Mouse (Mus musculus) myocyte (in vitro differentiated cells): ENCODE data around the gene Stxbp3. TPM values are rescaled to one million over a fixed set of nuclear protein-coding genes. Genes with fewer than 3 reads are reported as not detected.
A peak's percentile ranks its signal among the peaks of the same experiment; 100 is the strongest.

Experiments
- H3K27me3 ChIP-seq: one replicate; pipeline ENCODE4 v1.6.1; 2011; ENCODE audit not compliant: control insufficient read depth, insufficient read depth, insufficient read length
- H3K36me3 ChIP-seq: one replicate; pipeline ENCODE4 v1.6.1; 2011; ENCODE audit not compliant: control insufficient read depth, insufficient read depth
- H3K4me2 ChIP-seq: one replicate; pipeline ENCODE4 v1.6.1; 2011; ENCODE audit warnings: low read depth, control low read depth
- H3K4me3 ChIP-seq: one replicate; pipeline ENCODE4 v1.5.1; 2011; ENCODE audit warnings: mild to moderate bottlenecking, control low read depth, moderate library complexity
- H3K79me2 ChIP-seq: one replicate; pipeline ENCODE4 v1.6.1; 2011; ENCODE audit not compliant: control insufficient read depth, insufficient read depth
- H3ac ChIP-seq: one replicate; pipeline ENCODE4 v1.6.1; 2011; ENCODE audit not compliant: control insufficient read depth, insufficient read length
- CEBPB ChIP-seq: IDR thresholded peaks from 2 replicates; pipeline ENCODE4 v1.6.1; 2011; ENCODE audit warnings: mild to moderate bottlenecking, moderate library complexity; ENCODE audit not compliant: poor library complexity, insufficient read depth, severe bottlenecking
- E2F4 ChIP-seq: IDR thresholded peaks from one replicate; pipeline ENCODE4 v1.6.1; 2011; ENCODE audit warnings: mild to moderate bottlenecking, control low read depth, moderate library complexity; ENCODE audit not compliant: insufficient read depth
- MAX ChIP-seq: IDR thresholded peaks from one replicate; pipeline ENCODE4 v1.6.1; 2011; ENCODE audit warnings: low read depth, mild to moderate bottlenecking, control low read depth
- MYOD1 ChIP-seq, 3 experiments: IDR thresholded peaks; one replicate each; pipeline ENCODE4 v1.6.1; 2011; ENCODE audit warnings: control low read depth in 2 of 3, low read depth in 2 of 3, mild to moderate bottlenecking in 2 of 3, moderate library complexity in 1 of 3; ENCODE audit not compliant: insufficient read length in 2 of 3, control insufficient read depth in 1 of 3
- MYOG ChIP-seq, 3 experiments: IDR thresholded peaks; one replicate each; pipeline ENCODE4 v1.6.1; 2011; ENCODE audit warnings: control low read depth in 2 of 3, low read depth in 2 of 3, mild to moderate bottlenecking in 2 of 3; ENCODE audit not compliant: insufficient read length in 2 of 3, control insufficient read depth in 1 of 3, insufficient read depth in 1 of 3
- POLR2A ChIP-seq: IDR thresholded peaks from one replicate; pipeline ENCODE4 v1.6.1; 2011; ENCODE audit warnings: low read depth, mild to moderate bottlenecking, control low read depth, moderate library complexity; ENCODE audit not compliant: insufficient read length
- POLR2AphosphoS2 ChIP-seq: IDR thresholded peaks from one replicate; pipeline ENCODE4 v1.6.1; 2011; ENCODE audit warnings: low read depth, control low read depth; ENCODE audit not compliant: insufficient read length
- REST ChIP-seq: IDR thresholded peaks from one replicate; pipeline ENCODE4 v1.6.1; 2011; ENCODE audit warnings: mild to moderate bottlenecking, control low read depth, moderate library complexity; ENCODE audit not compliant: insufficient read depth, insufficient read length
- SRF ChIP-seq: IDR thresholded peaks from one replicate; pipeline ENCODE4 v1.6.1; 2011; ENCODE audit warnings: low read depth; ENCODE audit not compliant: control insufficient read depth, insufficient read length
- TCF12 ChIP-seq: IDR thresholded peaks from one replicate; pipeline ENCODE4 v1.6.1; 2011; ENCODE audit warnings: mild to moderate bottlenecking, control low read depth; ENCODE audit not compliant: poor library complexity, insufficient read depth, severe bottlenecking
- TCF3 ChIP-seq: IDR thresholded peaks from one replicate; pipeline ENCODE4 v1.6.1; 2011; ENCODE audit warnings: low read depth, control low read depth; ENCODE audit not compliant: insufficient read length
- USF1 ChIP-seq: IDR thresholded peaks from one replicate; pipeline ENCODE4 v1.6.1; 2011; ENCODE audit warnings: low read depth, mild to moderate bottlenecking, control low read depth, moderate library complexity
- polyA plus RNA-seq: library from polyadenylated mRNA; unstranded; fragments of >200 nt; fragmentation: generic; extraction: Trizol; gene quantifications from one replicate; pipeline ENCODE4 v1.2.1, GENCODE M21; 2012; ENCODE audit warnings: missing spikeins

The Stxbp3 gene
- polyA plus RNA-seq, 1 experiment = 11.9 TPM

DNA sequence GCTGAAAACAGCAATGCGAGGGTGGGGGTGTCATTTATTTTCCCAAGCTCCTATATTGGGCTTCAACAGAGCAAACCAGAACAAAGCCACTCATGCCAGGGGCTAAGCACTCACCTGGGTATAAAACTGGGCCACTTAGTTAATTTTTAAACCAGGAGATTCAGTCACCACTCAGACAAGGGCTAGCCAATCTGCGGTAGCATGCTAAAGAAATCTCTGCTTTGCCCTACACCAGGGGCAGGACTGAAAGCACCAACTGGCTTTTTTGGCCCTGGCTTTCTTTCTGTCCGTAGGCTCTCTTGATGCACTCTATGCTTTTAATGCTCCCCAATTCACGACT lies 51.9 kb downstream of the Stxbp3 start:
- no peaks in the 10 kb centered on the region for H3K27me3 ChIP-seq
- no peak overlapping the region for H3ac ChIP-seq
- no peak overlapping the region for H3K4me3 ChIP-seq
- TF ChIP-seq SRF = no peak
- TF ChIP-seq MYOG (IDR thresholded peaks at IDR 0.05; ENCODE audit: control insufficient read depth in 1 of 3, insufficient read depth in 1 of 3, insufficient read length in 2 of 3, low read depth in 2 of 3) = no peak
- TF ChIP-seq TCF12 = no peak
- TF ChIP-seq E2F4 = no peak
- TF ChIP-seq TCF3 = no peak
- no peak for TF ChIP-seq MYOD1 (IDR thresholded peaks at IDR 0.05; ENCODE audit: control insufficient read depth in 1 of 3, insufficient read length in 2 of 3, low read depth in 2 of 3)
- H3K4me2 ChIP-seq = no peak overlapping the region
- H3K79me2 ChIP-seq = no peaks in the 10 kb centered on the region
- H3K36me3 ChIP-seq = peaks cover 13% of the 10 kb centered on the region

- TF ChIP-seq E2F4 (no peak), USF1 (no peak), SRF (no peak), CEBPB (no peak), POLR2AphosphoS2 (peak; percentile 19), TCF3 (no peak)
- H3K36me3 ChIP-seq = peaks cover 10% of the 10 kb centered on the region
- H3K4me2 ChIP-seq = no peak overlapping the region
- no peaks in the 10 kb centered on the region for H3K27me3 ChIP-seq
- no peaks in the 10 kb centered on the region for H3K79me2 ChIP-seq
- no peak overlapping the region for H3ac ChIP-seq
- no peak overlapping the region for H3K4me3 ChIP-seq
Observed at GRCm38 (mm10) chr3:108787754-108788454, 52.4 kb downstream of the Stxbp3 start.

DNA sequence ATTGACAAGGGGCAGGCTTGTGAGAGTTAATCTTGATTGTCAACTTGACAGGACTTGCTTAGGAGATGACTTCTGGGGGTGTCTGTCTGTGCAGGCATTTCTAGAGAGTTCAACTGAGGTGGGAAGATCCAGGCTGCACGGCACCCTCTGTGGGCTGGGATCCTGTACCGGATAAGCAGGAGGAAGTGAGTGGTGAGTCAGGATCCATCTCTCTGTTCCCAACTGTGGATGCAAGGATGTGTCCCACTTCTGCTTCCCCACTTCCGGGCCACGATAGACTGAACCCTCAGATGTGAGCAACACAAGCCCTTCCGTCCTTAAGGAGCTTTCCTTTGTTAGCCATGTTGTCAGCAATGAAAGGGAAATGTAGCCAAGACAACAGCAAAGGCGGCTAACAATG lies 53.8 kb downstream of the Stxbp3 start:
- no peak overlapping the region for H3K4me3 ChIP-seq
- TF ChIP-seq REST = no peak
- no peak for TF ChIP-seq TCF3
- TF ChIP-seq MAX = no peak
- no peak for TF ChIP-seq MYOD1 (IDR thresholded peaks at IDR 0.05; ENCODE audit: control insufficient read depth in 1 of 3, insufficient read length in 2 of 3, low read depth in 2 of 3)
- no peak for TF ChIP-seq E2F4
- TF ChIP-seq POLR2A = no peak
- no peak for TF ChIP-seq USF1
- no peak for TF ChIP-seq SRF
- TF ChIP-seq TCF12 = no peak
- TF ChIP-seq CEBPB = no peak
- no peak for TF ChIP-seq POLR2AphosphoS2
- TF ChIP-seq MYOG (IDR thresholded peaks at IDR 0.05; ENCODE audit: control insufficient read depth in 1 of 3, insufficient read depth in 1 of 3, insufficient read length in 2 of 3, low read depth in 2 of 3) = no peak

DNA sequence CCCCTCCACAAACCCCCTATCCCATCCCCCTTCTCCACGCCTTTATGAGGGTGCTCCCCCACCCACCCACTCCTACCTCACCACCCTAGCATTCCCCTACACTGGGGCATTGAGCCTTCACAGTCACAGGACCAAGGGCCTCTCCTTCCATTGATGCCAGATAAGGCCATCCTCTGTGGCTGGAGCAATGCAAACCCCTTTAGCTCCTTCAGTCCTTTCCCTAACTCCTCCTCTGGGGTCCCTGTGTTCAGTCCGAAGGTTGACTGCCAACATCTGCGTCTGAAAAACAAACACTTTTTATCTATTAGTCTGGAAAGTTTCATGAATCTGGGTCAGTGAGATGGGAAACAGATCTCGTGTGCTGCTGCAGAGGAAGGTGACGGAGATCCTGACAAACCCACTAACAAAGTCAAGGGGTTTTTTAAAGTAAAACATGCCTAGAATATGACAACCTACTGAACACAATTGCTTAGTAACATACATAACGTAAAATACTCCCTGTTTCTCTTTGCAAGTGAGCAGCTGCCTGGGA lies 57.9 kb downstream of the Stxbp3 start:
- H3K79me2 ChIP-seq = no peaks in the 10 kb centered on the region
- H3K36me3 ChIP-seq = no peaks in the 10 kb centered on the region
- H3K4me2 ChIP-seq = no peak overlapping the region
- no peak overlapping the region for H3ac ChIP-seq
- H3K4me3 ChIP-seq = no peak overlapping the region
- no peak for TF ChIP-seq USF1
- no peak for TF ChIP-seq TCF3
- TF ChIP-seq SRF = no peak
- TF ChIP-seq MYOG (IDR thresholded peaks at IDR 0.05; ENCODE audit: control insufficient read depth in 1 of 3, insufficient read depth in 1 of 3, insufficient read length in 2 of 3, low read depth in 2 of 3) = no peak
- TF ChIP-seq TCF12 = no peak
- no peak for TF ChIP-seq POLR2AphosphoS2
- TF ChIP-seq REST = no peak
- no peak for TF ChIP-seq MAX
- TF ChIP-seq POLR2A = no peak
- TF ChIP-seq CEBPB = no peak
- TF ChIP-seq MYOD1 (IDR thresholded peaks at IDR 0.05; ENCODE audit: control insufficient read depth in 1 of 3, insufficient read length in 2 of 3, low read depth in 2 of 3) = no peak
- TF ChIP-seq E2F4 = no peak
- no peaks in the 10 kb centered on the region for H3K27me3 ChIP-seq

More for the DNA sequence above, 53.8 kb downstream of the Stxbp3 start:
- H3K4me2 ChIP-seq = no peak overlapping the region
- H3K36me3 ChIP-seq = peaks cover 7% of the 10 kb centered on the region
- no peaks in the 10 kb centered on the region for H3K79me2 ChIP-seq
- no peak overlapping the region for H3ac ChIP-seq
- H3K27me3 ChIP-seq = no peaks in the 10 kb centered on the region

GRCm38 (mm10) chr3:108781884-108782270 lies 58.4 kb downstream of the Stxbp3 start:
- TF ChIP-seq MYOD1 (IDR thresholded peaks at IDR 0.05; ENCODE audit: control insufficient read depth in 1 of 3, insufficient read length in 2 of 3, low read depth in 2 of 3) = no peak
- no peak for TF ChIP-seq POLR2AphosphoS2
- no peak for TF ChIP-seq USF1
- no peak for TF ChIP-seq MAX
- TF ChIP-seq CEBPB = no peak
- TF ChIP-seq MYOG (IDR thresholded peaks at IDR 0.05; ENCODE audit: control insufficient read depth in 1 of 3, insufficient read depth in 1 of 3, insufficient read length in 2 of 3, low read depth in 2 of 3) = no peak
- no peak for TF ChIP-seq TCF12
- TF ChIP-seq REST = no peak
- TF ChIP-seq TCF3 = no peak
- no peak for TF ChIP-seq POLR2A
- no peak for TF ChIP-seq SRF
- no peak for TF ChIP-seq E2F4
- H3K27me3 ChIP-seq = no peaks in the 10 kb centered on the region
- H3K79me2 ChIP-seq = no peaks in the 10 kb centered on the region

More at GRCm38 (mm10) chr3:108781884-108782270, 58.4 kb downstream of the Stxbp3 start:
- Histone ChIP-seq H3K36me3 (no peaks in the 10 kb centered on the region), H3ac (no peak overlapping the region), H3K4me2 (peak overlapping the region; percentile 51), H3K4me3 (no peak overlapping the region)
